11 mouse cellular contexts compared by ENCODE assay signal in genomic region chr16:35625286-35626020, GRCm38 (mm10).
DNase-seq lines count a peak whose midpoint lies in the region; ATAC-seq and TF ChIP-seq lines count a peak whose summit lies in the region.
"Had no signal": no experiment of that assay in that cellular context is flagged by ENCODE, and none has a peak within 500 bp of the region (broad histone marks: within the 10 kb centered on the region; RNA-seq: fewer than 3 reads in every experiment).

No protein-coding gene starts in this region.

- peaks cover 4% of the 10 kb centered on the region; the same call in 1 of the 2 replicates for H3K4me1 ChIP-seq in embryonic facial prominence, embryonic 14.5 days (ENCODE audit: control insufficient read depth, insufficient read depth, low read length)
- peaks cover 19% of the 10 kb centered on the region for H3K4me1 ChIP-seq in embryonic facial prominence, embryonic 10.5 days
- peaks cover 21% of the 10 kb centered on the region for H3K4me1 ChIP-seq in limb, embryonic 14.5 days (ENCODE audit: control insufficient read depth, insufficient read depth, low read length)

- no peak overlapping the region for H3K9ac ChIP-seq in embryonic facial prominence, embryonic 14.5 days (ENCODE audit: low read depth, low read length)
- no peak overlapping the region for H3K9ac ChIP-seq in limb, embryonic 14.5 days (ENCODE audit: low read depth, low read length, severe bottlenecking)

- DNase-seq in embryonic facial prominence, embryonic 14.5 days (ENCODE audit: low spot score), result peak; percentile 58
- DNase-seq in embryonic facial prominence, embryonic 10.5 days (ENCODE audit: low spot score), result no peak
- peak; percentile 39 for DNase-seq in adrenal gland, adult 8-10 months
- peak; percentile 93 to 94 for DNase-seq in cerebellum, postnatal 14 days
- peak; percentile 68 for DNase-seq in limb, embryonic 14.5 days (ENCODE audit: low spot score)
- no peak for DNase-seq in kidney, adult 8-10 months
- no peak for DNase-seq in retina, postnatal 1 day
- no peak for DNase-seq in liver
- DNase-seq: gastrocnemius, postnatal 36 days; heart, postnatal 4 days; lung, postnatal 36 days had no signal

- no peak overlapping the region for H3K4me3 ChIP-seq in embryonic facial prominence, embryonic 14.5 days (ENCODE audit: low read depth, low read length)
- H3K4me3 ChIP-seq in embryonic facial prominence, embryonic 10.5 days, result no peak overlapping the region
- H3K4me3 ChIP-seq in limb, embryonic 14.5 days (replicated peaks; ENCODE audit: low read length), result no peak overlapping the region

- H3K36me3 ChIP-seq in embryonic facial prominence, embryonic 14.5 days (ENCODE audit: control insufficient read depth, insufficient read depth, low read length), result no peaks in the 10 kb centered on the region
- H3K36me3 ChIP-seq in embryonic facial prominence, embryonic 10.5 days (replicated peaks), result 0 out of 2 replicates have a peak, but pooled peaks cover 4% of the 10 kb centered on the region
- H3K36me3 ChIP-seq in limb, embryonic 14.5 days (ENCODE audit: control insufficient read depth, insufficient read depth, low read length), result no peaks in the 10 kb centered on the region

- 54% methylated on average over 15 of the region's 16 CpGs for WGBS in embryonic facial prominence, embryonic 14.5 days
- 83% methylated on average over 16 of the region's 16 CpGs for WGBS in embryonic facial prominence, embryonic 10.5 days
- 41% methylated on average over 16 of the region's 16 CpGs for WGBS in limb, embryonic 14.5 days

- TF ChIP-seq POLR2A in limb, embryonic 14.5 days (IDR thresholded peaks at IDR 0.05; ENCODE audit: borderline replicate concordance, extremely low read depth, insufficient read depth, insufficient read length), result no peak

- no peaks in the 10 kb centered on the region for H3K27me3 ChIP-seq in embryonic facial prominence, embryonic 14.5 days (replicated peaks; ENCODE audit: control insufficient read depth, insufficient read depth, low read length)
- 0 out of 2 replicates have a peak, but pooled peaks cover 7% of the 10 kb centered on the region for H3K27me3 ChIP-seq in embryonic facial prominence, embryonic 10.5 days (replicated peaks; ENCODE audit: low read depth, poor library complexity, severe bottlenecking)
- no peaks in the 10 kb centered on the region for H3K27me3 ChIP-seq in limb, embryonic 14.5 days (ENCODE audit: control insufficient read depth, insufficient read depth, low read length)

- ATAC-seq in embryonic facial prominence, embryonic 14.5 days (ENCODE audit: low read depth), result no peak
- ATAC-seq in limb, embryonic 14.5 days (ENCODE audit: low FRiP score, low read depth), result 0 out of 2 replicates have a peak, but pooled peaks have one; percentile 20

- H3K9me3 ChIP-seq in embryonic facial prominence, embryonic 14.5 days (ENCODE audit: control insufficient read depth, low read length), result no peaks in the 10 kb centered on the region
- H3K9me3 ChIP-seq in embryonic facial prominence, embryonic 10.5 days, result no peaks in the 10 kb centered on the region
- H3K9me3 ChIP-seq in limb, embryonic 14.5 days (ENCODE audit: control insufficient read depth, low read length), result no peaks in the 10 kb centered on the region

- H3K27ac ChIP-seq in embryonic facial prominence, embryonic 14.5 days (replicated peaks; ENCODE audit: low read depth, low read length), result no peak overlapping the region
- no peak overlapping the region for H3K27ac ChIP-seq in embryonic facial prominence, embryonic 10.5 days (replicated peaks)
- no peak overlapping the region for H3K27ac ChIP-seq in limb, embryonic 14.5 days (replicated peaks; ENCODE audit: low read depth, low read length)

- no peak overlapping the region for H3K4me2 ChIP-seq in embryonic facial prominence, embryonic 14.5 days (ENCODE audit: low read depth, low read length)
- peak overlapping the region; percentile 13; the same call in 1 of the 2 replicates for H3K4me2 ChIP-seq in limb, embryonic 14.5 days (replicated peaks; ENCODE audit: low read depth, low read length, severe bottlenecking)

Comparison
In these comparisons a context has a peak if more than half of its experiments do, and no peak if none do; other contexts are left out.
1. DNase-seq: peak in embryonic facial prominence, embryonic 14.5 days (single experiment), adrenal gland, adult 8-10 months (single experiment), cerebellum, postnatal 14 days (2 of 2) and limb, embryonic 14.5 days (single experiment); none in embryonic facial prominence, embryonic 10.5 days (single experiment), kidney, adult 8-10 months (0 of 2), retina, postnatal 1 day (single experiment) and liver (single experiment).